Comparison of ENCODE assay signal across 14 mouse cellular contexts in the genomic region with DNA sequence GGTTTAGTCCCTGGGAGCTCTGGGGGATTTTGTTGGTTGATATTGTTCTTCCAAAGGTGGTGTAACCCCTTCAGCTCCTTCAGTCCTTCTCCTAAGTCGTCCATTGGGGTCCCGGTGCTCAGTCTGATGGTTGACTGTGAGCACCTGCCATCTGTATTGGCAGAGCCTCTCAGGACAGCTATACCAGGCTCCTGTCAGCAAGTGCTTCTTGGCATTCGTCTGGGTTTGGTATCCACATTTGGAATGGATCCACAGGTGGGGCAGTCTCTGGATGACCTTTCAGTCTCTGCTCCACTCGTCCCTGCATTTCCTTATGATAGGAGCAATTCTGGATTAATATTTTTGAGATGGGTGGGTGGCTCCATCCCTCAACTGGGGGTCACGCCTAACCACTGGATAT.
"Had no signal": no experiment of that assay in that cellular context is flagged by ENCODE, and none has a peak within 500 bp of the region (broad histone marks: within the 10 kb centered on the region; RNA-seq: fewer than 3 reads in every experiment).

No protein-coding gene starts in this region.

- H3K9ac ChIP-seq: limb, embryonic 12.5 days; limb, embryonic 15.5 days; liver, embryonic 14.5 days; liver, postnatal 0 days; lung, embryonic 15.5 days had no signal

- H3K27me3 ChIP-seq: limb, embryonic 12.5 days; limb, embryonic 15.5 days; lung, embryonic 15.5 days had no signal

- H3K4me3 ChIP-seq: limb, embryonic 12.5 days; limb, embryonic 15.5 days; lung, embryonic 15.5 days had no signal

- ATAC-seq: liver, postnatal 0 days had no signal

- H3K4me2 ChIP-seq: limb, embryonic 12.5 days; limb, embryonic 15.5 days; liver, embryonic 11.5 days; lung, embryonic 15.5 days; midbrain, embryonic 11.5 days had no signal

- DNase-seq: kidney, postnatal 10 days; kidney, postnatal 36 days; left cerebral cortex, postnatal 4 days; liver, postnatal 0 days; lung, postnatal 14 days; midbrain, embryonic 14.5 days; thymus, adult 18-20 months; thymus, postnatal 36 days had no signal

- H3K27ac ChIP-seq: limb, embryonic 12.5 days; limb, embryonic 15.5 days; liver, embryonic 14.5 days; lung, embryonic 15.5 days had no signal

- H3K4me1 ChIP-seq: limb, embryonic 12.5 days; limb, embryonic 15.5 days; lung, embryonic 15.5 days had no signal

- H3K9me3 ChIP-seq: limb, embryonic 15.5 days; lung, embryonic 15.5 days had no signal
